Comparison of ENCODE assay signal across 8 mouse cellular contexts in genomic region chr11:32137719-32138613, GRCm38 (mm10).
DNase-seq lines count a peak whose midpoint lies in the region; ATAC-seq and TF ChIP-seq lines count a peak whose summit lies in the region.

No protein-coding gene starts in this region.

- no peak overlapping the region for H3K4me3 ChIP-seq in heart, embryonic 15.5 days
- no peak overlapping the region for H3K4me3 ChIP-seq in forebrain, embryonic 13.5 days
- H3K4me3 ChIP-seq in kidney, postnatal 0 days (replicated peaks; ENCODE audit: low read depth, low read length) = no peak overlapping the region
- no peak overlapping the region for H3K4me3 ChIP-seq in midbrain, postnatal 0 days (ENCODE audit: low read depth, low read length)

- H3K27me3 ChIP-seq in heart, embryonic 15.5 days = peaks cover 4% of the 10 kb centered on the region; the same call in 1 of the 2 replicates
- H3K27me3 ChIP-seq in forebrain, embryonic 13.5 days = no peaks in the 10 kb centered on the region
- H3K27me3 ChIP-seq in kidney, postnatal 0 days (ENCODE audit: insufficient read depth, low read length) = no peaks in the 10 kb centered on the region
- no peaks in the 10 kb centered on the region for H3K27me3 ChIP-seq in midbrain, postnatal 0 days (ENCODE audit: insufficient read depth, low read length)

- no peak for TF ChIP-seq CTCF in kidney, postnatal 0 days (IDR thresholded peaks at IDR 0.05; ENCODE audit: low read depth)
- no peak for TF ChIP-seq CTCF in midbrain, postnatal 0 days (IDR thresholded peaks at IDR 0.05)

- no peaks in the 10 kb centered on the region for H3K36me3 ChIP-seq in heart, embryonic 15.5 days
- H3K36me3 ChIP-seq in forebrain, embryonic 13.5 days (ENCODE audit: poor library complexity, severe bottlenecking) = no peaks in the 10 kb centered on the region
- H3K36me3 ChIP-seq in kidney, postnatal 0 days (ENCODE audit: insufficient read depth, low read length) = no peaks in the 10 kb centered on the region
- H3K36me3 ChIP-seq in midbrain, postnatal 0 days (ENCODE audit: insufficient read depth, low read length) = no peaks in the 10 kb centered on the region

- no peaks in the 10 kb centered on the region for H3K4me1 ChIP-seq in heart, embryonic 15.5 days (replicated peaks)
- H3K4me1 ChIP-seq in forebrain, embryonic 13.5 days = peaks cover 66% of the 10 kb centered on the region
- 0 out of 2 replicates have a peak, but pooled peaks cover 6% of the 10 kb centered on the region for H3K4me1 ChIP-seq in kidney, postnatal 0 days (replicated peaks; ENCODE audit: insufficient read depth, low read length)
- H3K4me1 ChIP-seq in midbrain, postnatal 0 days (ENCODE audit: insufficient read depth, low read length) = 0 out of 2 replicates have a peak, but pooled peaks cover 7% of the 10 kb centered on the region

- DNase-seq in heart, postnatal 4 days = no peak
- DNase-seq in kidney, postnatal 0 days (ENCODE audit: low spot score) = peak; percentile 41
- DNase-seq in midbrain, postnatal 0 days (ENCODE audit: low spot score) = no peak
- no peak for DNase-seq in right cerebral cortex, adult 18-20 months
- DNase-seq in ovary, postnatal 10 days (ENCODE audit: low spot score) = no peak
- no peak for DNase-seq in cerebellum, postnatal 36 days

- H3K4me2 ChIP-seq in heart, embryonic 15.5 days = 0 out of 2 replicates have a peak overlapping the region, but pooled peaks have one; percentile 2
- peak overlapping the region; percentile 11; the same call in 1 of the 2 replicates for H3K4me2 ChIP-seq in forebrain, embryonic 13.5 days
- peak overlapping the region; percentile 27; the same call in 1 of the 2 replicates for H3K4me2 ChIP-seq in kidney, postnatal 0 days (ENCODE audit: low read length)
- H3K4me2 ChIP-seq in midbrain, postnatal 0 days (ENCODE audit: low read depth, low read length, poor library complexity, severe bottlenecking) = no peak overlapping the region

- H3K9me3 ChIP-seq in heart, embryonic 15.5 days (replicated peaks) = no peaks in the 10 kb centered on the region
- H3K9me3 ChIP-seq in forebrain, embryonic 13.5 days (replicated peaks) = no peaks in the 10 kb centered on the region
- H3K9me3 ChIP-seq in kidney, postnatal 0 days (replicated peaks; ENCODE audit: low read length) = no peaks in the 10 kb centered on the region
- no peaks in the 10 kb centered on the region for H3K9me3 ChIP-seq in midbrain, postnatal 0 days (ENCODE audit: low read length)

- no peak overlapping the region for H3K9ac ChIP-seq in heart, embryonic 15.5 days
- H3K9ac ChIP-seq in forebrain, embryonic 13.5 days = peak overlapping the region; percentile 19; the same call in 1 of the 2 replicates
- H3K9ac ChIP-seq in kidney, postnatal 0 days (ENCODE audit: low read depth, low read length) = no peak overlapping the region
- no peak overlapping the region for H3K9ac ChIP-seq in midbrain, postnatal 0 days (replicated peaks; ENCODE audit: low read length, poor library complexity, severe bottlenecking)

- 25% methylated on average over 15 of the region's 15 CpGs for WGBS in heart, embryonic 15.5 days
- WGBS in forebrain, embryonic 13.5 days = 29% methylated on average over 15 of the region's 15 CpGs
- WGBS in kidney, postnatal 0 days = 24% methylated on average over 15 of the region's 15 CpGs
- 21% methylated on average over 15 of the region's 15 CpGs for WGBS in midbrain, postnatal 0 days

- no peak overlapping the region for H3K27ac ChIP-seq in heart, embryonic 15.5 days
- H3K27ac ChIP-seq in forebrain, embryonic 13.5 days = peak overlapping the region; percentile 77
- H3K27ac ChIP-seq in kidney, postnatal 0 days = peak overlapping the region; percentile 79
- H3K27ac ChIP-seq in midbrain, postnatal 0 days (ENCODE audit: low read depth, low read length) = 0 out of 2 replicates have a peak overlapping the region, but pooled peaks have one; percentile 43

- ATAC-seq in heart, embryonic 15.5 days (replicated peaks; ENCODE audit: insufficient number of reproducible peaks, insufficient read depth, low FRiP score, low read depth) = no peak
- ATAC-seq in forebrain, embryonic 13.5 days = no peak
- peak; percentile 65; the same call in 1 of the 2 replicates for ATAC-seq in kidney, postnatal 0 days (replicated peaks; ENCODE audit: low FRiP score, low read depth)
- ATAC-seq in midbrain, postnatal 0 days (ENCODE audit: low FRiP score) = no peak
